Mouse (Mus musculus): ENCODE results near the gene Ncdn. TPM values are rescaled to one million over a fixed set of nuclear protein-coding genes. Genes with fewer than 3 reads are reported as not detected.

Gene Ncdn
- polyA plus RNA-seq, 1 experiment from 2014 or later: 47.8 TPM

GRCm38 (mm10) chr4:126696908-126697307 lies 56.3 kb downstream of the Ncdn start:
- Histone ChIP-seq H3K27ac (ENCODE audit: low read depth, low read length) (no peak overlapping the region), H3K27me3 (replicated peaks; ENCODE audit: control insufficient read depth, insufficient read depth, low read length) (no peaks in the 10 kb centered on the region), H3K4me1 (ENCODE audit: control insufficient read depth, insufficient read depth, low read length) (no peaks in the 10 kb centered on the region), H3K4me2 (ENCODE audit: low read length) (no peak overlapping the region), H3K36me3 (ENCODE audit: control insufficient read depth, insufficient read depth, low read length) (peaks cover 20% of the 10 kb centered on the region), H3K9me3 (replicated peaks; ENCODE audit: control insufficient read depth, low read length) (no peaks in the 10 kb centered on the region), H3K9ac (ENCODE audit: low read length) (no peak overlapping the region), H3K4me3 (ENCODE audit: low read depth, low read length) (no peak overlapping the region)
- ATAC-seq (no peak), DNase-seq (ENCODE audit: low spot score) (no peak)
- WGBS: 94% methylated on average over 4 of the region's 4 CpGs

Other genes with a start within 250 kb of the Ncdn start
- 5.7 and 6.4 TPM in 2 replicates for gene Ago4, start 220.0 kb downstream of the Ncdn start, polyA plus RNA-seq (2014; fragmentation: Nextera tagmentation; extraction: Ambion mirVana)
- 17.6 and 20.1 TPM in 2 replicates for gene Clspn, start 196.5 kb downstream of the Ncdn start, polyA plus RNA-seq (2014; fragmentation: Nextera tagmentation; extraction: Ambion mirVana)
- 3.4 and 4.1 TPM in 2 replicates for gene 5730409E04Rik, start 143.6 kb downstream of the Ncdn start, polyA plus RNA-seq (2014; fragmentation: Nextera tagmentation; extraction: Ambion mirVana)
- gene Psmb2, start 75.8 kb downstream of the Ncdn start, polyA plus RNA-seq (2014; fragmentation: Nextera tagmentation; extraction: Ambion mirVana): 501 and 584 TPM in 2 replicates
- gene Tfap2e, start 17.2 kb downstream of the Ncdn start, polyA plus RNA-seq (2014; fragmentation: Nextera tagmentation; extraction: Ambion mirVana): 0.69 and 1.0 TPM in 2 replicates
- 28.2 and 35.4 TPM in 2 replicates for gene AU040320, start 106 bp upstream of the Ncdn start, polyA plus RNA-seq (2014; fragmentation: Nextera tagmentation; extraction: Ambion mirVana)
- gene Zmym4, start 214.7 kb upstream of the Ncdn start, polyA plus RNA-seq (2014; fragmentation: Nextera tagmentation; extraction: Ambion mirVana): 22.7 and 25.8 TPM in 2 replicates